Mouse (Mus musculus) thymus, postnatal 14 days (tissue): ENCODE results near the gene Thbs2.
"Not testable (repeated sequence)": the region's sequence is repeated elsewhere in the genome, so short reads cannot be mapped to it uniquely, and the experiment has no call there.

Experiments used
- DNase-seq: peaks from one replicate; pipeline ENCODE4 v3.0.0; 2021

Thbs2 gene

GRCm38 (mm10) chr17:14624433-14624832 is 69.6 kb downstream of the Thbs2 start:
- DNase-seq, result no peak

DNA sequence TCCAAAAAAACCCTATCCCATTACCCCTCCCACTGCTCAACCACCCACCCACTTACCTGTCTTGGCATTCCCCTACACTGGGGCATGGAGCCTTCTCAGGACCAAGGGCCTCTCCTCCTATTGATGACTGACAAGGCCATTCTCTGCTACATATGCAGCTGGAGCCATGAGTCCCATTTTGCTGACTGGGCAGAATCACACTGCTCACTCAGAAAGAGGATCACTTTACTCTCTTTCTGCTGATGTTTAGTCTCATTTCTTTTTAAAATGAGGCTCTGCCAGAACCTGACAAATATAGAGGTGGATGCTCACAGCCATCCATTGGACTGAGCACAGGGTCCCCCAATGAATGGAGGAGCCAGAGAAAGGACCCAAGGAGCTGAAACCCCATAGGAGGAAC is 73.0 kb downstream of the Thbs2 start:
- not testable (repeated sequence) for DNase-seq

DNA sequence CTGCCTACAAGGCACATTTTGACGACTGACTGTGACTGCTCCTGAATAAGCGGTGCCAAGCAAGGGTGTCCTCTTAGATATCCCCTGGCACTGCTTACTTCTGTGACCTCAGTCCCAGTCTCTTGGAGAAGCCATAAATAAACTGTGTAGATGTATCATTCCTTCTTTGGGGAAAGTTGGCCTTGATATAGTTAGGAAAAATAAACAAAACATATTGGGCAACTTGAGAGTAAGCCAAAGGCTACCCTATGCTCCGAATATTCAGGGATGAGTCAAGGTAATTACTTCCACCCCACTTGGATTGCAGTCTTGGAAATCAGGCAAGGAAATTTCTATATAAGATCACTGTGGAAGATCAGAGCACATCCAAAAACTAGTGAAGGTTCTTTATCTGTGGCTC is 74.0 kb downstream of the Thbs2 start:
- DNase-seq, result no peak

- no peak for DNase-seq
Measured at GRCm38 (mm10) chr17:14619038-14619437, 75.0 kb downstream of the Thbs2 start.
